Mouse (Mus musculus) hindbrain, embryonic 14.5 days (tissue): ENCODE measurements at regions not wholly inside any gene's neighbourhood (a gene's known extent, or its start where the extent isn't known, plus 50 kb on each side); places are given as distances from the start of the nearest gene placed in this dataset.
A peak's percentile ranks its signal among the peaks of the same experiment; 100 is the strongest.

ENCODE experiments used
- ATAC-seq: fragments of 200-750 bp; cut with Nextera tagmentation; 2 replicates; pipeline ENCODE4 v1.8.0; 2017; ENCODE audit warnings: moderate number of reproducible peaks, mild to moderate bottlenecking, moderate TSS enrichment, moderate library complexity; ENCODE audit not compliant: low FRiP score
- DNase-seq: peaks from one replicate; pipeline ENCODE4 v3.0.0-alpha.2; 2015; ENCODE audit warnings: low spot score
- H3K27ac ChIP-seq: fragments of 300-500 bp; sonication (generic); 2 replicates; pipeline ENCODE4 v1.5.1; 2014; ENCODE audit warnings: mild to moderate bottlenecking, moderate library complexity
- H3K27me3 ChIP-seq: fragments of 300-500 bp; sonication (generic); 2 replicates; pipeline ENCODE4 v1.6.1; 2014; ENCODE audit warnings: mild to moderate bottlenecking, low read length, mixed read lengths; ENCODE audit not compliant: control insufficient read depth, insufficient read depth
- H3K36me3 ChIP-seq: fragments of 300-500 bp; sonication (generic); replicated peaks from 2 replicates; pipeline ENCODE4 v1.6.1; 2014; ENCODE audit not compliant: control insufficient read depth, insufficient read depth
- H3K4me1 ChIP-seq: fragments of 300-500 bp; sonication (generic); replicated peaks from 2 replicates; pipeline ENCODE4 v1.6.1; 2014; ENCODE audit warnings: antibody characterized with exemption, low read length, mixed read lengths; ENCODE audit not compliant: control insufficient read depth, insufficient read depth
- H3K4me2 ChIP-seq: fragments of 300-500 bp; sonication (generic); replicated peaks from 2 replicates; pipeline ENCODE4 v1.6.1; 2014; ENCODE audit warnings: mild to moderate bottlenecking, moderate library complexity
- H3K4me3 ChIP-seq: fragments of 300-500 bp; sonication (generic); replicated peaks from 2 replicates; pipeline ENCODE4 v1.5.1; 2014; ENCODE audit warnings: mild to moderate bottlenecking, low read length
- H3K9ac ChIP-seq: fragments of 300-500 bp; sonication (generic); 2 replicates; pipeline ENCODE4 v1.6.1; 2014
- H3K9me3 ChIP-seq: fragments of 300-500 bp; sonication (generic); 2 replicates; pipeline ENCODE4 v1.6.1; 2016; ENCODE audit warnings: low read length; ENCODE audit not compliant: control insufficient read depth
- WGBS: fragments of 180-500 bp; shearing (Covaris S2); extraction: QIAGEN DNeasy Blood & Tissue Kit; methylation state at CpG from one replicate; pipeline ENCODE4 v1.1.7; 2014; 5-methylcytosine and 5-hydroxymethylcytosine counted together

GRCm38 (mm10) chrX:61046700-61047099, 138.7 kb downstream of the Cdr1 start:
- no peak overlapping the region for H3K9ac ChIP-seq
- DNase-seq (peak; percentile 72), ATAC-seq (no peak)
- no peaks in the 10 kb centered on the region for H3K27me3 ChIP-seq
- no peak overlapping the region for H3K4me3 ChIP-seq
- no peaks in the 10 kb centered on the region for H3K9me3 ChIP-seq
- H3K4me1 ChIP-seq: no peaks in the 10 kb centered on the region
- 14% methylated on average over 6 of the region's 6 CpGs for WGBS
- no peak overlapping the region for H3K27ac ChIP-seq
- H3K4me2 ChIP-seq: no peak overlapping the region
- no peaks in the 10 kb centered on the region for H3K36me3 ChIP-seq

DNA sequence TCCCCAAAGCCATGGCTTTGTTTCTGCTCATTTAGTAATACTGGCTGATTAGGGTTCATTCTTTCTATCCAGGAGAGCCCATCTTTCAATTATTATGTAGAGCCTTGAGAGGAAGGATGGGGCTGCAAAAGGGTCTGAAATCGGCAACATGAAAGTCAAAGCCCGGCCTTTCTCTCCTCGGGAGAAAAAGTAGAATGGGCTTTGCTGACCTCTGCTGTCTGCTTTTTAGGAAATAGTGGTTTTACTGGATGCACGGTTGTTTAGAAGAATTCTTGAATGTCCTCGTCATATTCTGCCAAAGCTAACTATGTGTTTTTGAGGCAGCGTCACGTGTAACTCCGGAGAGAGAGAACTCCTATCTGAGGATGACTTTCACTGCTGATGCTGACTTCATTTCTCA, 142.2 kb downstream of the Cdr1 start:
- no peaks in the 10 kb centered on the region for H3K9me3 ChIP-seq
- H3K27me3 ChIP-seq: no peaks in the 10 kb centered on the region
- no peak overlapping the region for H3K4me3 ChIP-seq
- no peak overlapping the region for H3K4me2 ChIP-seq
- DNase-seq (peak; percentile 46), ATAC-seq (no peak)
- no peak overlapping the region for H3K27ac ChIP-seq
- no peak overlapping the region for H3K9ac ChIP-seq
- H3K36me3 ChIP-seq: no peaks in the 10 kb centered on the region
- WGBS: 46% methylated on average over 8 of the region's 8 CpGs
- no peaks in the 10 kb centered on the region for H3K4me1 ChIP-seq
